Mouse (Mus musculus) kidney, embryonic 14.5 days (tissue): ENCODE data around the gene Ctnnd1. TPM values are rescaled to one million over a fixed set of nuclear protein-coding genes. Genes with fewer than 3 reads are reported as not detected.
A peak's percentile ranks its signal among the peaks of the same experiment; 100 is the strongest.

Experiments used
- ATAC-seq: fragments of 200-750 bp; cut with Nextera tagmentation; 2 replicates; pipeline ENCODE4 v1.8.0; 2017; ENCODE audit warnings: moderate number of reproducible peaks, mild to moderate bottlenecking, moderate TSS enrichment, moderate library complexity; ENCODE audit not compliant: low FRiP score, low TSS enrichment
- H3K27ac ChIP-seq: fragments of 300-500 bp; sonication (generic); 2 replicates; pipeline ENCODE4 v1.5.1; 2014; ENCODE audit warnings: low read depth, mild to moderate bottlenecking, low read length, moderate library complexity, mixed read lengths
- H3K27me3 ChIP-seq: fragments of 300-500 bp; sonication (generic); 2 replicates; pipeline ENCODE4 v1.6.1; 2014; ENCODE audit warnings: mild to moderate bottlenecking, low read length; ENCODE audit not compliant: control insufficient read depth, insufficient read depth
- H3K36me3 ChIP-seq: fragments of 300-500 bp; sonication (generic); 2 replicates; pipeline ENCODE4 v1.6.1; 2014; ENCODE audit warnings: low read length, mixed read lengths; ENCODE audit not compliant: control insufficient read depth, insufficient read depth
- H3K4me1 ChIP-seq: fragments of 300-500 bp; sonication (generic); 2 replicates; pipeline ENCODE4 v1.6.1; 2014; ENCODE audit warnings: low read length, mixed read lengths; ENCODE audit not compliant: control insufficient read depth, insufficient read depth
- H3K4me2 ChIP-seq: fragments of 300-500 bp; sonication (generic); replicated peaks from 2 replicates; pipeline ENCODE4 v1.6.1; 2014; ENCODE audit warnings: low read depth, mild to moderate bottlenecking, low read length
- H3K4me3 ChIP-seq: fragments of 300-500 bp; sonication (generic); 2 replicates; pipeline ENCODE4 v1.5.1; 2014; ENCODE audit warnings: mild to moderate bottlenecking, low read length
- H3K9ac ChIP-seq: fragments of 300-500 bp; sonication (generic); 2 replicates; pipeline ENCODE4 v1.6.1; 2014; ENCODE audit warnings: low read depth, mild to moderate bottlenecking, low read length, moderate library complexity
- H3K9me3 ChIP-seq: fragments of 300-500 bp; sonication (generic); 2 replicates; pipeline ENCODE4 v1.6.1; 2016; ENCODE audit warnings: low read length; ENCODE audit not compliant: control insufficient read depth
- WGBS: fragments of 180-500 bp; shearing (Covaris S2); extraction: QIAGEN DNeasy Blood & Tissue Kit; methylation state at CpG from one replicate; pipeline ENCODE4 v1.1.7; 2014; 5-methylcytosine and 5-hydroxymethylcytosine counted together
- polyA plus RNA-seq: library from polyadenylated mRNA; unstranded; fragments of >200 nt; fragmentation: Nextera tagmentation; extraction: Ambion mirVana; gene quantifications from 2 replicates; pipeline ENCODE4 v1.2.1, GENCODE M21; 2014

Ctnnd1 gene
- polyA plus RNA-seq, 1 experiment from 2014 or later, result 53.6 TPM

GRCm38 (mm10) chr2:84636231-84636741 is 14.3 kb downstream of the Ctnnd1 start:
- WGBS, result 9% methylated on average over 8 of the region's 8 CpGs
- H3K27me3 ChIP-seq, result no peaks in the 10 kb centered on the region
- H3K36me3 ChIP-seq, result peaks cover 5% of the 10 kb centered on the region; the same call in 1 of the 2 replicates
- H3K4me2 ChIP-seq, result peak overlapping the region; percentile 34
- ATAC-seq, result peak; percentile 26; the same call in 1 of the 2 replicates
- peak overlapping the region; percentile 7; the same call in 1 of the 2 replicates for H3K4me3 ChIP-seq
- peak overlapping the region; percentile 40; the same call in 1 of the 2 replicates for H3K9ac ChIP-seq
- H3K27ac ChIP-seq, result peak overlapping the region; percentile 97
- peaks cover 70% of the 10 kb centered on the region for H3K4me1 ChIP-seq
- no peaks in the 10 kb centered on the region for H3K9me3 ChIP-seq

DNA sequence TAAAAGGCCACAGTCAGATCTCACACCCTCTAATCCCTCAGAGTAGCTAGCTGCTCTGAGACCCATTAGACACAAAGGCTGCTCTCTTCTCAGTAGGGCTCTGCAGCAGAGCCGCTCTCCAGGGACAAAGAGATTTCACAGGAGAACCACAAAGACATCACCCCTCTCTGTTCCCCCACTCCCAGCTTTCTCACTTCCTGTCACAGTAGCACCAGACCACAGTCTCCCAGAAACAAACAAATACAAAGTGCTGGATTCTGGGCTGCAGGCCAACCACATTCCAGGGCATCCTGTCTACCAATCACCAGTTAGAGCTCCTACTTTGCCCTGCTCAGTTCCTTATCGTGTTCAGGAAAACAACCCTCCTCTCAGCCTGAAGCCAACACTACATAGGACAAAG is 15.0 kb downstream of the Ctnnd1 start:
- peak overlapping the region; percentile 7; the same call in 1 of the 2 replicates for H3K4me3 ChIP-seq
- H3K9ac ChIP-seq, result peak overlapping the region; percentile 40; the same call in 1 of the 2 replicates
- WGBS, result 4% methylated on average over 2 of the region's 2 CpGs
- H3K27ac ChIP-seq, result peak overlapping the region; percentile 97
- peaks cover 70% of the 10 kb centered on the region for H3K4me1 ChIP-seq
- no peaks in the 10 kb centered on the region for H3K36me3 ChIP-seq
- H3K9me3 ChIP-seq, result no peaks in the 10 kb centered on the region
- peak; percentile 91 for ATAC-seq
- H3K27me3 ChIP-seq, result no peaks in the 10 kb centered on the region
- peak overlapping the region; percentile 34 for H3K4me2 ChIP-seq

DNA sequence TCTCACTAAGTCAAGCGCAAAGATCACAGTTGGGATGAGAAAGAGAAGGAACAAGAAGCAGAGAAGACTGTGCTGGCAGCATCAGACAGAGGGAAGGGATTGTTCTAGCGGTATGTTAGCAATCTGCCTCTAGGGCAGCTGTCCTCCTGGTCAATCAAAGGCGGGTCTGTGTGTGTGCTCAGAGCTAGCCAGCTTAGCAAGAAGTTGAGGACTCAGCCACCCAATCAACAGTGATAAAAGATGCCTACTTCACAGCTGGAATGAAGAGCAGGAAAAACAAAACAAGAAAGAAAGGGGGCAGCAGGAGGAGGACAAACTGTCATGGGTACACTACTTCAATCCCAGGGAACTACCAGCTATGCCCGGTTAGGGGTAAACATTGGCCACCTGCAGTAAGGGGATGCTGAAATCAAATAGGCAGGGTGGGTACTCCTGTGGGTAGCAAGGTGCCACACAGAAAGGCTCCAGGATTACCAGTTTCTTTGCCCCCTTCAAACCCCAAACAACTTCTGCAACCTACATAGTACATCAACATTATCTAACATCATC is 15.6 kb downstream of the Ctnnd1 start:
- no peaks in the 10 kb centered on the region for H3K36me3 ChIP-seq
- H3K9me3 ChIP-seq, result no peaks in the 10 kb centered on the region
- peaks cover 70% of the 10 kb centered on the region for H3K4me1 ChIP-seq
- H3K4me2 ChIP-seq, result peak overlapping the region; percentile 31; the same call in 1 of the 2 replicates
- peak overlapping the region; percentile 97 for H3K27ac ChIP-seq
- 26% methylated on average over 4 of the region's 4 CpGs for WGBS
- ATAC-seq, result no peak
- peak overlapping the region; percentile 7; the same call in 1 of the 2 replicates for H3K4me3 ChIP-seq
- peak overlapping the region; percentile 40; the same call in 1 of the 2 replicates for H3K9ac ChIP-seq
- H3K27me3 ChIP-seq, result no peaks in the 10 kb centered on the region

DNA sequence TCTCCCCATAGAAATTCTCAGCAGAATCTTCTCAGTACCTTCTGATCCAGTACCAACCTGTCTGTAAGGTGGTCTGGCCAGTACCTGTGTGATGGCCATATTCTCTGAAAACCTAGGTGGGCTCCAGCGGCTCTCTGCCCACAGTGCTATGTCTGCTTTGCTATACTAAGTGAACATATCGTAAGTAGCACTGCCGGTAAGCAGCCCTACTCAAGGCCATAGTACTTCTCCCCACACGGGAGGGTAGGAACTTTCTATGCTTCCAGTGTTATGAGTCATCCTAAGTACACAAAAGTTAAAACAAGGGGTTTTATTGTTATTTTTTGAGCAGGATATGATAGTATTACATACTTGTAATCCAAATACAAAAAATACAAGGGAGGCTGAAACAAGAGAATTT is 16.6 kb downstream of the Ctnnd1 start:
- H3K4me1 ChIP-seq, result peaks cover 67% of the 10 kb centered on the region
- H3K36me3 ChIP-seq, result no peaks in the 10 kb centered on the region; the same call in 1 of the 2 replicates
- 68% methylated on average over 4 of the region's 4 CpGs for WGBS
- H3K4me2 ChIP-seq, result peak overlapping the region; percentile 21
- no peaks in the 10 kb centered on the region for H3K9me3 ChIP-seq
- H3K9ac ChIP-seq, result no peak overlapping the region
- ATAC-seq, result no peak
- H3K4me3 ChIP-seq, result no peak overlapping the region
- H3K27me3 ChIP-seq, result no peaks in the 10 kb centered on the region
- H3K27ac ChIP-seq, result peak overlapping the region; percentile 61

DNA sequence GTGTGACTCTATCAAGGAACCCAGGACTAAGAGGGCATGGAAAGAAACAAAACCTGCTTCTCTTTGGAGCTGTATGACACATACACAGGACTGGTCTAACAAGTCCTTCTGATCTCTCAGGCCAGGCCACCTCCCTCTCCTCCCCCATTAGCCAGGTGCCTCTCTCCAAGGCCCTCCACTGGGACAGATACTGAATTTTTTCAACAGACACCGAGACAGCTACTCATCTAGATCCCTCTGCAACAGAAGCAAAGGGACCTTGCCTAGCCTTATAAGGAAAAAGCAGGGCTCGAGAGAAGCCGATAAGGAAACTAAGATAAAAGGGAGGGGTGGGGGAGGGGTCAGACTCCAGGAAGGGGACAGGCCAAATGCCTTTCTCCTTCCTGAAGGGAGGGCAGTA is 17.6 kb downstream of the Ctnnd1 start:
- Histone ChIP-seq H3K4me1 (peaks cover 57% of the 10 kb centered on the region), H3K9ac (peak overlapping the region; percentile 28; the same call in 1 of the 2 replicates), H3K36me3 (no peaks in the 10 kb centered on the region; the same call in 1 of the 2 replicates), H3K27me3 (no peaks in the 10 kb centered on the region), H3K4me2 (peak overlapping the region; percentile 22; the same call in 1 of the 2 replicates), H3K27ac (peak overlapping the region; percentile 82; the same call in 1 of the 2 replicates), H3K9me3 (no peaks in the 10 kb centered on the region), H3K4me3 (no peak overlapping the region)
- no peak for ATAC-seq
- WGBS, result 2% methylated on average over 3 of the region's 3 CpGs

DNA sequence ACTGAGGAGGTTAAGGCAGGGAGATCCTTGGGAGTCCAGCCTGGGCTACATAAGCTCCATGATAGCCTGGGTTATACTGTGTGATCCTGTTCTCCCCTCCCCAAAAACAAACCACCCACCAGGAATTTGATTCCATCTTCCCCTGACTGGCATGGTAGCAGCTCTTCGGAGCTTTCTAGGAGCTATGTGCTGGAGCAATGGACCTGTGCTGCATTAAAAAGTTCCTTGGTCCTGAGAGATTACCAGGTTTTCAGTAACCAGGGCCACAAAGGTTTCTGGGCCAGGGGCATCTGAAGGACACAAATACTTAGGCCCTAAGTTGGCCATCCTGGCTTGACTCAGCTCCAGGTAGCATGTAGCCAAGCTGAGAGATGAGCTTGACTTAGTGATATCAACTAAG is 18.6 kb downstream of the Ctnnd1 start:
- peaks cover 54% of the 10 kb centered on the region for H3K4me1 ChIP-seq
- H3K27me3 ChIP-seq, result no peaks in the 10 kb centered on the region
- no peak overlapping the region for H3K9ac ChIP-seq
- 0 out of 2 replicates have a peak overlapping the region, but pooled peaks have one; percentile 82 for H3K27ac ChIP-seq
- H3K9me3 ChIP-seq, result no peaks in the 10 kb centered on the region
- H3K36me3 ChIP-seq, result no peaks in the 10 kb centered on the region; the same call in 1 of the 2 replicates
- 97% methylated on average over 1 of the region's 1 CpGs for WGBS
- H3K4me3 ChIP-seq, result no peak overlapping the region
- ATAC-seq, result no peak
- H3K4me2 ChIP-seq, result no peak overlapping the region

DNA sequence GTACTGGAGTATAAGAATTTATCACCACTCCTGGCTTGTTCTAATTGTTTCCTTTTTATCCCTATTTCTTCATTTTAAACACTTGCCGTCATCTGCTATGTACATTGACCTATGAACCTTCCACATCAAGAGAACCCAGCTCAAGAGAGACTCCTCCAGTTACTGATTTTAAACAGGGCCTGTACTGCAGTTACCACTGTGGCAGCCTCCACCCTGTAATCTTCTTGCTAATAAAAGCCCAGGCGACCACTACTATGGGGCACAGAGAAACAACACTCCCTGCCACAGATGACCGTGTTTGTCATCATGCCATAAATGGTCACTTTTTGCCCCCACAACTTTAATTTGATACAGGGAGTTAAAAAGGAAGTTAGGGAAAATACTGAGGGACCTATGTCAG is 23.5 kb downstream of the Ctnnd1 start:
- H3K27me3 ChIP-seq, result no peaks in the 10 kb centered on the region
- H3K4me1 ChIP-seq, result peaks cover 8% of the 10 kb centered on the region
- no peak overlapping the region for H3K4me3 ChIP-seq
- ATAC-seq, result peak; percentile 37; the same call in 1 of the 2 replicates
- peaks cover 12% of the 10 kb centered on the region; the same call in 1 of the 2 replicates for H3K36me3 ChIP-seq
- H3K4me2 ChIP-seq, result no peak overlapping the region
- H3K27ac ChIP-seq, result no peak overlapping the region
- no peaks in the 10 kb centered on the region for H3K9me3 ChIP-seq
- H3K9ac ChIP-seq, result no peak overlapping the region
- WGBS, result 29% methylated on average over 3 of the region's 3 CpGs

GRCm38 (mm10) chr2:84626366-84626975 is 24.1 kb downstream of the Ctnnd1 start:
- Histone ChIP-seq H3K4me3 (no peak overlapping the region), H3K27ac (no peak overlapping the region), H3K4me1 (peaks cover 7% of the 10 kb centered on the region), H3K36me3 (peaks cover 12% of the 10 kb centered on the region; the same call in 1 of the 2 replicates), H3K27me3 (no peaks in the 10 kb centered on the region), H3K9ac (no peak overlapping the region), H3K9me3 (no peaks in the 10 kb centered on the region), H3K4me2 (no peak overlapping the region)
- peak; percentile 51; the same call in 1 of the 2 replicates for ATAC-seq
- 54% methylated on average over 7 of the region's 7 CpGs for WGBS

DNA sequence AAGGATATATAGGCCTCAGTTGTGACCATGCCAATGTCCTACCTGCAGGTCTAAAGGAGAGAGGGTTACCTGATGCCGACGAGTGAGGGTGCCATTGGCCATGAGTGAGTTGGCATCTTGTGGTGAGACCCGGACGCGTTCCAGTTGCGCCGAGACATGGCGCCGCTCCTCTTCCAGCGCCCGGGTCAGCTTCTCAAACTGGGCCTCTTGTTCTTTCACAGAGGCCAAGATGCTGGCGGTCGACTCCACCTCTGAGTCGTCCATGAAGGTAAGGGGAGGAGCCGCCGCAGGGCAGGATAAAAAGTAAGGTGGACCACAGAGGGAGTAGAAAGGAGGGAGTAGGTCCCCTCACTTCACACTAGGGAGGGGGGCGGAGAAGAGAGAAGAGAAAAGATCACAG is 26.4 kb downstream of the Ctnnd1 start:
- 92% methylated on average over 17 of the region's 17 CpGs for WGBS
- H3K4me3 ChIP-seq, result no peak overlapping the region
- H3K9ac ChIP-seq, result no peak overlapping the region
- H3K36me3 ChIP-seq, result peaks cover 30% of the 10 kb centered on the region
- ATAC-seq, result no peak
- H3K4me1 ChIP-seq, result peaks cover 7% of the 10 kb centered on the region
- no peak overlapping the region for H3K27ac ChIP-seq
- no peaks in the 10 kb centered on the region for H3K27me3 ChIP-seq
- H3K9me3 ChIP-seq, result no peaks in the 10 kb centered on the region
- H3K4me2 ChIP-seq, result no peak overlapping the region
